Mouse (Mus musculus) A20 (cell line): ENCODE data around the gene Gpr165.

Experiments
- DNase-seq: peaks from one replicate; pipeline ENCODE4 v3.0.0-alpha.2; 2011; ENCODE audit warnings: low read depth, low spot score

Gpr165 gene

DNA sequence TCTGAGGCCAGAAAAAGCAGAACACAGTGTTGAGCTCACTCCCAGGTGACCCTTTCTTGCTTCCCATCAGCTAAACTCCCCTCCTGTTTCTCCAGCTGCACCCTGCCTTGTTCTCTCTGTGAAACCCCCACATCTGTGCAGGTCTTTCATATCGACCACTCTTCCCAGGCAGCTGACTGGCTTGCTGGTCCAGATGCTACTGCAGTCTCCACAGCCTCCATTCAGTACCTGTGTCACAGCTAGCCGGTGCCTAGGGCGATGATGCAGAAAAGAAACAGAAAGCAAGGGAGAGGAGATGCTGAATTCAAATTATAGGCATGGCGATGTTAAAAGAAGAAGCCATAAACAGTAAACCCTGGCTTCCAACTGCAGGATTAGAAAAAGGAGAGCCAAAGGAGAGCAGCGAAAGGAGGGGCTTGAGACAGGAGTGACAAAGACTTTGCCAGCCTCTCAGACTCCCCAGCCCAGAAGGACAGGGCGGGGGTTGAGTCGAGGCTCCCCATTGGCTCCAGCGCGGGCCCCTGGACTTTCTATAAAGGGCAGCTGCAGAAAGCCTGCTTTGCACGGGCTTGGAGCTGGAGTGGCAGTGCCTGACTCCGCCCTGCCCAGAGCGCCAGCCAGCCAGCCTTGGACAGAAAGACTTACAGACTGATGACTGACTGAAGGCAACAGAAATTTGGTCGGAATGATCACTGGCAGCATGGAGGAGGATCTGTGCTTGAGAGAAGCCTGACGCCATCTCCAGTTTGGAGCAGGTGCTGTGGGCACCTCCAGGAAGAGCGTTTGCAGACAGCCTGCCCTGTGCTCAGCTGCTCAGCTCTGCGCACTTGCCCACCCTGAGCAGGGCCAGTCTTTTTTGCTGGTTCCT is at the start of gene Gpr165:
TSS of gene Gpr165 (plus strand) at position 535 of the 868 bp plus-strand sequence.
- peak; percentile 27 for DNase-seq

DNA sequence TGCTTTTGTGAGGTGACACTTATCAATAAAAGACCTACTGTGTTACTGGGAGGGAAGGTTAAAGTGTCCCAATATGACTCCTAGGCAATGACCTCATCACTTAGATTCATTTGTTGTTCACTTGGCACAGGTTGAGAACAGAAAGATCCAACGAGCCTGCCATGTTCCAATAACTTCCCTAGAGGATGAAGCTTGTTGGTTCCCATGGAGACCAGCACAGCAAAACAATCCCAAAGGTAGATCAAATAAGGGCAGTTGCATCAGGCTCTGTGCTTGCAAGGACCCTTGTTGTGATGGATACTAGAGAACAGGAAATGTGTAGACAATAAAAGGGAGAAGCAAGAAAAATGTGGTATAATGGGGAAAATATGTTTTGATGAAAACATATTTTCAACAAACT is 38.4 kb upstream of the Gpr165 start:
- DNase-seq = no peak
